Mouse (Mus musculus): ENCODE measurements at regions not wholly inside any gene's neighbourhood (a gene's known extent, or its start where the extent isn't known, plus 50 kb on each side); places are given as distances from the start of the nearest gene placed in this dataset.

GRCm38 (mm10) chr1:106086687-106087086 lies 84.9 kb upstream of the Phlpp1 start:
- Histone ChIP-seq H3K36me3 (replicated peaks) (no peaks in the 10 kb centered on the region), H3K4me1 (no peaks in the 10 kb centered on the region), H3K4me3 (no peak overlapping the region), H3K27ac (no peak overlapping the region), H3K27me3 (replicated peaks) (no peaks in the 10 kb centered on the region), H3K4me2 (no peak overlapping the region), H3K9ac (no peak overlapping the region), H3K9me3 (no peaks in the 10 kb centered on the region)
- 72% methylated on average over 1 of the region's 1 CpGs for WGBS
- ATAC-seq (replicated peaks) = no peak

- Histone ChIP-seq H3K4me3 (no peak overlapping the region), H3K27me3 (replicated peaks) (no peaks in the 10 kb centered on the region), H3K27ac (no peak overlapping the region), H3K4me1 (peaks cover 7% of the 10 kb centered on the region), H3K9me3 (no peaks in the 10 kb centered on the region), H3K36me3 (replicated peaks) (no peaks in the 10 kb centered on the region), H3K4me2 (no peak overlapping the region), H3K9ac (no peak overlapping the region)
- 82% methylated on average over 3 of the region's 3 CpGs for WGBS
- no peak for ATAC-seq (replicated peaks)
Observed at GRCm38 (mm10) chr1:106092909-106093557, 78.5 kb upstream of the Phlpp1 start.

DNA sequence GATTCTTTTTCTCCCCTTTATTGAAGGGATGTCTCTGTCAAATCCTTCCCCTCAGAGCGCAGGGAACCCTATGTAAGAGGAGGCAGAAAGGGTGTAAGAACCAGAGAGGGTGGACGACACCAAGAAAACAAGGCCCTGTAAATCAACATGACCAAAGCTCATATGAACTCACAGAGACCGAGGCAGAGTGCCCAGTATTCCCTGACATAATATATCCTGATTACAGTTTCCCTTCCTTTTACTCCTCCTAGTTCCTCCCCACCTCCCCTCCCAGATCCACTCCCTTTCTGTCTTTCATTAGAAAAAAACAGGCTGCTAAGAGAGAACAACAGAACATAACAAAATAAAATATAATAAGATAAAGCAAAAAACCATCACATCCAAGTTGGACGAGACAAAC lies 77.7 kb upstream of the Phlpp1 start:
- Histone ChIP-seq H3K9ac (no peak overlapping the region), H3K27ac (no peak overlapping the region), H3K9me3 (no peaks in the 10 kb centered on the region), H3K36me3 (replicated peaks) (no peaks in the 10 kb centered on the region), H3K27me3 (replicated peaks) (no peaks in the 10 kb centered on the region), H3K4me1 (peaks cover 7% of the 10 kb centered on the region), H3K4me3 (no peak overlapping the region), H3K4me2 (no peak overlapping the region)
- no peak for ATAC-seq (replicated peaks)
- 83% methylated on average over 4 of the region's 4 CpGs for WGBS

DNA sequence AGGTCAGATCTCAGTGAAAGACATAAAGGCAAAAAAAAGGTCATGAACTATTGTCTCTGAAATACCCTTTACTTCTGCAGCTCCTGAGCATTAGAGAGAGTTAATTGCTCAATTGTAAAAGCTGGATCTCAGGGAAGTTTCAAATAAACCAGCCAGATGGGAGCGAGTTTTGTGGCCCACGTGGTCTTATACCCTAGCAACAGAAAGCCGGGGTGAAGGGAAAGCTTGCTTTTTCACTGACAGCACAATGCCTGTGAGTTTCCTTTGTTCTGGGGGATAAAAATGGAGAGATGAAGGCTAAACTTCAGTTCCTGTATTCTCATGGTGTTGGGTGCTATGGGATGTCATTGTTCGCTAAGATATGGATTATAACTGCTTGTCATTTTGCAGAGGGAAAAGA lies 75.2 kb upstream of the Phlpp1 start:
- Histone ChIP-seq H3K4me2 (no peak overlapping the region), H3K27ac (peak overlapping the region; percentile 20; the same call in 1 of the 2 replicates), H3K4me1 (peaks cover 7% of the 10 kb centered on the region), H3K36me3 (replicated peaks) (no peaks in the 10 kb centered on the region), H3K27me3 (replicated peaks) (no peaks in the 10 kb centered on the region), H3K4me3 (no peak overlapping the region), H3K9me3 (no peaks in the 10 kb centered on the region), H3K9ac (no peak overlapping the region)
- 20% methylated on average over 4 of the region's 4 CpGs for WGBS
- ATAC-seq (replicated peaks) = peak; percentile 82

GRCm38 (mm10) chr1:106097177-106097576 lies 74.4 kb upstream of the Phlpp1 start:
- no peak overlapping the region for H3K27ac ChIP-seq
- H3K4me3 ChIP-seq = no peak overlapping the region
- ATAC-seq (replicated peaks) = no peak
- H3K9ac ChIP-seq = no peak overlapping the region
- H3K9me3 ChIP-seq = no peaks in the 10 kb centered on the region
- no peak overlapping the region for H3K4me2 ChIP-seq
- peaks cover 7% of the 10 kb centered on the region for H3K4me1 ChIP-seq
- WGBS = 92% methylated on average over 4 of the region's 4 CpGs
- no peaks in the 10 kb centered on the region for H3K27me3 ChIP-seq (replicated peaks)
- no peaks in the 10 kb centered on the region for H3K36me3 ChIP-seq (replicated peaks)

- Histone ChIP-seq H3K36me3 (replicated peaks) (no peaks in the 10 kb centered on the region), H3K27me3 (replicated peaks) (no peaks in the 10 kb centered on the region), H3K4me2 (no peak overlapping the region), H3K9ac (no peak overlapping the region), H3K4me1 (peaks cover 7% of the 10 kb centered on the region), H3K9me3 (no peaks in the 10 kb centered on the region), H3K27ac (no peak overlapping the region), H3K4me3 (no peak overlapping the region)
- no peak for ATAC-seq (replicated peaks)
- 93% methylated on average over 3 of the region's 3 CpGs for WGBS
Observed at GRCm38 (mm10) chr1:106100611-106101010, 70.9 kb upstream of the Phlpp1 start.

DNA sequence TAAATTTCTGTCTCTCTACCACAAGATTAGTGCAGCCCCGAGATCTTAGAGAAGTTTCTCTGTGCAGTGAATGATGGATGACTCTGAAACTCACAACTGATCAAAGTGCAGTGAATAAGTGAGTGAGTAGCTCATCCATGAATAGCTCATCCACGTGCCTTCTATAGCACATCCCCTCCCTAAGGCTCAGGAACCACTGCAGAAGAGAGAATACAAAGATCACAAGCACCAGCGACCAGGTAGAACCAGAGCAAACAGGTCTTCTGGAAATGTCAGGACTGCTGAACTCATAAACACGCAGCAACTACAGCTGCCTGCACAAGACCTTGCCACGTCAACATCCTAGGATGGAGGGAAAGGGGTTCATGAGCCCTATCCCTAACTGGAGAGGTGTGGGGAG lies 69.0 kb upstream of the Phlpp1 start:
- Histone ChIP-seq H3K27me3 (replicated peaks) (no peaks in the 10 kb centered on the region), H3K4me2 (no peak overlapping the region), H3K27ac (no peak overlapping the region), H3K36me3 (replicated peaks) (no peaks in the 10 kb centered on the region), H3K9me3 (no peaks in the 10 kb centered on the region), H3K4me1 (no peaks in the 10 kb centered on the region), H3K4me3 (no peak overlapping the region), H3K9ac (no peak overlapping the region)
- ATAC-seq (replicated peaks) = no peak
- WGBS = 82% methylated on average over 5 of the region's 5 CpGs

DNA sequence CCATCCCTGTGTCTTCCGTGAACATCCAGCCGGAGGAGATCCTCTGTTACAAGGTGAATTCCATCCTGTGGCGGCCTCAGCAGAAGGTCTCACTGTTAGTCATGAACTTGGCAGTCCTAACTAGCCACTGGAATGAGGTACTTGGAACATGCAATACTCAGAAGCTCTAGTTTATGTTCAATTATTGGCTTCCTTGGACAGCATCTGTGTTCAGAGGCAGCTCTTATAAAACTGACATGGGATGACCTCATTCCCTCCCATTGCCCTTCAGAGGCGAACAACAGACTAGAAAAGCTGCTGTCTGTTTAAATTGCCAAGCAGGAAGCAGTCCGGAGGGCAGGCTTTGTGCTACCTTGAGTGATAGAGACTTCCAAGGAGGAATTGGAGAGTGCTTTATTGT lies 62.5 kb upstream of the Phlpp1 start:
- Histone ChIP-seq H3K27me3 (replicated peaks) (no peaks in the 10 kb centered on the region), H3K4me2 (no peak overlapping the region), H3K4me1 (no peaks in the 10 kb centered on the region), H3K9me3 (no peaks in the 10 kb centered on the region), H3K27ac (no peak overlapping the region), H3K4me3 (no peak overlapping the region), H3K9ac (no peak overlapping the region), H3K36me3 (replicated peaks) (no peaks in the 10 kb centered on the region)
- WGBS = 80% methylated on average over 5 of the region's 5 CpGs
- no peak for ATAC-seq (replicated peaks)

Data from midbrain, embryonic 15.5 days (tissue).